Mouse (Mus musculus) ES-E14 (cell line): ENCODE measurements around the gene Fkbpl.

ENCODE experiments used
- CHD2 ChIP-seq: IDR thresholded peaks from 2 replicates; pipeline ENCODE4 v1.6.1; 2014; ENCODE audit warnings: mild to moderate bottlenecking, low read depth, low read length, inconsistent platforms
- HCFC1 ChIP-seq: IDR thresholded peaks from 2 replicates; pipeline ENCODE4 v1.6.1; 2012; ENCODE audit warnings: low read length, inconsistent platforms, borderline replicate concordance; ENCODE audit not compliant: insufficient read depth
- MAFK ChIP-seq: IDR thresholded peaks from 2 replicates; pipeline ENCODE4 v1.6.1; 2014; ENCODE audit warnings: mild to moderate bottlenecking, low read depth, low read length, inconsistent platforms; ENCODE audit not compliant: insufficient read depth
- ZC3H11A ChIP-seq: IDR thresholded peaks from 2 replicates; pipeline ENCODE4 v1.6.1; 2012; ENCODE audit warnings: low read depth, mild to moderate bottlenecking, inconsistent platforms, low read length, borderline replicate concordance
- ZNF384 ChIP-seq: IDR thresholded peaks from 2 replicates; pipeline ENCODE4 v1.6.1; 2012; ENCODE audit warnings: low read depth, low read length, inconsistent platforms

DNA sequence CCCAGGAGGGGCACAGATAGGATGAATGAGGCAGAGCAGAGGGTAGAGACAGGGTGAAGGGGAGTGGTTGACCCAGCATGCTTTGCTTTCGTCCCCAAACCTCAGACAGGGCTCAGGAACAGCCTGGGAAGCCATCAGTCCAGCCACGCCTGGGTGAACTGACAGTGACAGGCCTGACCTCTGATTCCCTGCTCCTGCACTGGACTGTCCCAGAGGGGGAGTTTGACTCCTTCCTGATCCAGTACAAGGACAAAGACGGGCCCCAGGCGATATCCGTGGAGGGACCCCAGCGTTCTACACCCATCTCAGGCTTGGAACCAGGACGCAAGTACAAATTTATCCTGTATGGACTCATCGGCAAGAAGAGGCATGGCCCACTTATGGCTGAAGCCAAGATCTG is 38.6 kb downstream of the Fkbpl start:
- TF ChIP-seq MAFK (no peak), ZC3H11A (no peak), HCFC1 (no peak), CHD2 (no peak), ZNF384 (no peak)
